Mouse (Mus musculus): Measurements from ENCODE around the gene Ccdc33. TPM values are rescaled to one million over a fixed set of nuclear protein-coding genes. Genes with fewer than 3 reads are reported as not detected.

Ccdc33 gene
- total RNA-seq (2017): not detected in 2 replicates

DNA sequence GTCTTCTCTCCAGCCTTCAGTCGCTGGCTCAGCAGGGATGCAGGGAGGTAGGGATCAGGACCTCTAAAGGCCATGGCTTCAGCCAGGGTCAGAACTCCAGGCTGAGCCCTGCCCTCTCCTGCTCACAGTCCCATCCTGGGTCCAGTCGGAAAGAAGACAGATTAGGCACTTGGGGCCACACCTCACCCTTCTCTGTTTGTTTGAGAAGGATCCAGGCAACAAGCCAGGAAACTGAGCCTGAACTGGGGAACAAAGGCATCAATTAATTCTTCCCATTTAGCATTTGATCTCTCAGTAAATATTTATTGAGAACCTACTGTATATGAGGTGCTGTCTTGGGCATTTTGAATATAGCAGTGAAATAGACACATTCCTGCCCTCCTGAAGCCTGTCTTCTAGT, at the start of gene Ccdc33:
Gene Ccdc33, minus strand, starts transcription at position 153 of the 400 bp plus-strand sequence.
- ATAC-seq (replicated peaks in 1 of 2; ENCODE audit: insufficient read depth in 1 of 2, low FRiP score in 2 of 2, low TSS enrichment in 1 of 2, low read depth in 1 of 2, poor library complexity in 2 of 2, severe bottlenecking in 2 of 2): no peak

DNA sequence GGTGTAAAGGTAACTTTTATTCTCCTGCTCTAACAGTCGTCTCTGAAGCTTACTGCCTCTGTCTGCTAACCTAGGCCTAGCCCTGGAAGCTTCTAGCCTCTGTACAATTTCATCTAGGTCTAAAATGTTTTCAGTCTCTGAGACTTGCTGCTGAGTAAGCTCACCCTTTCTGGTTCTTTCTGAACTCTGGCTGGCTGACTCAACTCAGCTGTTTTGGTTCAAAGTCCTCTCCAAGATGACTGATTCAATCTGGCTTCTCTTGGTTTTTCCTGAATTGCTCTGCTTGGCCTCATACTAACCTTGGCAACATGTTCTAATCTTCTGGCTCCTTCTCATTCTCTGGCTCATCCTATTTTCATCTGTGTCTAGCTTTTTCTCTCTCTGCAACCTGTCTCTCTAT, 47.2 kb upstream of the Ccdc33 start:
- no peak for ATAC-seq (replicated peaks in 1 of 2; ENCODE audit: insufficient read depth in 1 of 2, low FRiP score in 2 of 2, low TSS enrichment in 1 of 2, low read depth in 1 of 2, poor library complexity in 2 of 2, severe bottlenecking in 2 of 2)

DNA sequence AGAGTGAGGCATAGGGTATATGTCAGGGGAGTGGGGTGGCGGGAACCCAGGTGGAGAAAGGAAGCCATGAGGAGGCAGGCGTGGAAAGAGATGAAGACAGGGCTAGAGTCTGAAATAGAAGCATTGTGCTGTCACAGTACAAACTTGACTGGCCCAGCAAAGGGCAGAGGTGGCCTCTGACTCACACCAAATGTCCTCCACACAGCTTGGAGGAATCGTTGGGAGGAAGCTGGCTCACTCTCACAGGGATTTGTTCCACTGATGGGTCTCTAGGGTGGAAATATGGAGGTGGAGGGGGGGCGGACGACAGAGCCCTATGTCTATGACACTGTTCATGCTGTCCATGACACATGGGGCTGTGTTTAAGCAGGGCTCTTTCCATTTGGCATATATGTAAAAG, 44.5 kb upstream of the Ccdc33 start:
- ATAC-seq (replicated peaks in 1 of 2; ENCODE audit: insufficient read depth in 1 of 2, low FRiP score in 2 of 2, low TSS enrichment in 1 of 2, low read depth in 1 of 2, poor library complexity in 2 of 2, severe bottlenecking in 2 of 2): no peak

DNA sequence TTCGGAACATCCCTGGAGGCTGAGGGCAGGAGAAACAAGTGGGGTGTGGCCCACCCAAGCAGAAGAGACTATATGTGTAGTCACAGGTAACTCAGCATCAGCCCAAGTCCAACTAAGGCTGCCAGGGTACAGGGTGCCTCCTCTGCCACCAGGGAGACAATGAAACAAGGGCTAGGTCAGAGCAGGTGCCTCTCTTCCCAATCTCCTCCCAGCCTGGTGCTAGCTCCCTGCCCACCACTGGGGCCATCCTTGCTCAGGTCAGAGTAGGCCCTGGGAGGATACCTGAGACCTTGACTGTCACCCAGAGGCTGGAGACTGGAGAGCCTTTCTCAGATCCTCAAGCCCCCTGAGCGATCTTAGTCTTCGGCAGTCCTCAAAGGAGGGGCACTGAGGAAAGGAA, 43.5 kb upstream of the Ccdc33 start:
- ATAC-seq (replicated peaks in 1 of 2; ENCODE audit: insufficient read depth in 1 of 2, low FRiP score in 2 of 2, low TSS enrichment in 1 of 2, low read depth in 1 of 2, poor library complexity in 2 of 2, severe bottlenecking in 2 of 2): no peak

DNA sequence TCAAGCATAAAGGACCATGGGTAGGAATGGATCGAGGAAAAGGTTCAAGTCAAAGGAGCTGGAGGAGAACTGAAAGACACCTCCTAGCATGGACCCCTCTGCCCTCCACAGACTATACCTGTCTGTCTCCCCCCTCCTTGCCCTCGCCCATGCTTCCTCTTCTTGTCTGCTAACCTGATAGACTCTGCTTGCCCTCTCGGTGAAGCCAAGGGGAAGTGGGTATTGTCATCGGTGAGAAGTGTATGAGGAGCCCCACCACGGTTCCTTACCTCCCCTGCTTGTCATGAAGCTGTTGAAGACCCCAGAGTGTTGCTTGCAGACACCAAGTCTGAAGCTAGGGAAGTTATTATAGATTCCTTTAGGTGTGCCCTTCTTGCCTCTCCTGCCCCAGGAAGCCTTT, 41.7 kb upstream of the Ccdc33 start:
- peak; percentile 21 to 33; a peak in 2 of 4 replicates for ATAC-seq (replicated peaks in 1 of 2; ENCODE audit: insufficient read depth in 1 of 2, low FRiP score in 2 of 2, low TSS enrichment in 1 of 2, low read depth in 1 of 2, poor library complexity in 2 of 2, severe bottlenecking in 2 of 2)

DNA sequence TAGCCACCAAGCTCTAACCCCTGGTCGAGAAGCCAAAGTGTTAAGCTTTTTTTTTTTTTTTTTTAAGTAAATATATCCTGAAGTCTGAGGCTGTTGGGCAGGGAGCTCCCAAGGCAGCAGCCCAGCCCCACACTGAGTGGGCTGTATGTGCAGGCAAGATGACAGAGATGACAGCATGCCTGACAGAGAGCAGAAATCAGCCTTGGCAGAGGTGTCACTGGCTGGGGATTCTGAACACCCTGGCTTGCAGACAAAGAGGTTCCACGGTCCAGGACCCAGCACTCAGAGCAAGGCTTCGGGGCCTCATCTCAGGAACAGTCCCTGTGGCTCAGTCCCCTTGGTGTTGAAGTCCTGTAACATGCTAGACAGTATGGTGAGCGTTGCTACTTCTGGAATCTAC, 41.2 kb upstream of the Ccdc33 start:
- 0 out of 4 replicates have a peak, but pooled peaks of 1 of the 2 experiments have one; percentile 9 for ATAC-seq (replicated peaks in 1 of 2; ENCODE audit: insufficient read depth in 1 of 2, low FRiP score in 2 of 2, low TSS enrichment in 1 of 2, low read depth in 1 of 2, poor library complexity in 2 of 2, severe bottlenecking in 2 of 2)

DNA sequence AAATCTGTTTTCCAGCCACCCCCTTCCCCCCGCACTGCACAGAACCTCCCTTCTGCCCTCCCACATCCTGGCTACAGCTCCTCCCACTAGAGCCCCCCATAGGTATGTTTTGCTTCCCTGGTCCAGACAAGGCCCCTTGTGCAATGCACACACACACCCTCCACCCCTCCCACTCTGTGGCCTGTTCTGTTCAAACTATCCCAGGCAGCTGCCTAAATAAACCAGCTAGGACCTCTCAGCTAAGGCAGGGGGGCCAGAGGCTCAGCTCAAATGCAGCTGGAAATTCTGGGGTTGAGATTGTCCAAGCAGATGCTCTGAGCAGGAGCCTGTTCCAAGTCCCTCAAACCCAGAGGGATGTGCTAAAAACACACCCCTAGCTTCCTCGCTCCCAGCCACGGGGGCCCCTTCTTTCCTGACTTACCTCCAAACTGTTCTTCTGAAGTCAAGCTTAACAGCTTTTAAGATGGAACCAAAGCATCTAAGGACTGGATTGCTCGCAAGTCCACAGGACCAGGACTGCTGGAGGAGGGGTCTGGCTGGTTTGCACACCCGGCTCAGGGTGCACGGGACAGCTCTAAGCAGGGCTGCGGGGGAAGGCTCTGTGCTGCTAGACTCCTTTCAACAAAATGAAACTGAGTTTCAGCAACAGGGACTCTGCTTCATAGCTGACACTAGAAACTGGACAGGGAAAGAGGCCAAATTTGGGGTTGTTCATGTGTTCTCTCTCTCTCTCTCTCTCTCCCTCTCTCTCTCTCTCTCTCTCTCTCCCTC, 40.1 kb upstream of the Ccdc33 start:
- ATAC-seq (replicated peaks in 1 of 2; ENCODE audit: insufficient read depth in 1 of 2, low FRiP score in 2 of 2, low TSS enrichment in 1 of 2, low read depth in 1 of 2, poor library complexity in 2 of 2, severe bottlenecking in 2 of 2): no peak

DNA sequence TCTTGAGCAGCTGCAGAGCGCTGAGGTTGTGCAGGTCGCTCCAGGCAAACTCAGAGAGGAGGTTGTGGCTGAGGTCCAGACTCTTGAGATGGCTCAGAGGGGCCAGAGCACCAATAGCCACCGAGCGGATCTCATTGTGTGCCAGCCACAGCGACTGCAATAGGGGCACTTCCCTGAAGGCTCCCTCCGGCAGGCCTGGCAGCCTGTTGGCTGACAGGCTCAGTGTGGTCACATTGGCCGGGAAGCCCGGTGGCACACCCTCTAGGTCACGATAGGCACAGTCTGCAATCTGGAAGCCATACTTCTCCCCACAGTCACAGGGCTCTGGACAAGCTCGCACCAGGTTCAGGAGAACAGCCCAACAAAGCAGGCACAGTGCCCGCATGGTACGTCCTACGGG, 39.2 kb upstream of the Ccdc33 start:
- no peak for ATAC-seq (replicated peaks in 1 of 2; ENCODE audit: insufficient read depth in 1 of 2, low FRiP score in 2 of 2, low TSS enrichment in 1 of 2, low read depth in 1 of 2, poor library complexity in 2 of 2, severe bottlenecking in 2 of 2)

DNA sequence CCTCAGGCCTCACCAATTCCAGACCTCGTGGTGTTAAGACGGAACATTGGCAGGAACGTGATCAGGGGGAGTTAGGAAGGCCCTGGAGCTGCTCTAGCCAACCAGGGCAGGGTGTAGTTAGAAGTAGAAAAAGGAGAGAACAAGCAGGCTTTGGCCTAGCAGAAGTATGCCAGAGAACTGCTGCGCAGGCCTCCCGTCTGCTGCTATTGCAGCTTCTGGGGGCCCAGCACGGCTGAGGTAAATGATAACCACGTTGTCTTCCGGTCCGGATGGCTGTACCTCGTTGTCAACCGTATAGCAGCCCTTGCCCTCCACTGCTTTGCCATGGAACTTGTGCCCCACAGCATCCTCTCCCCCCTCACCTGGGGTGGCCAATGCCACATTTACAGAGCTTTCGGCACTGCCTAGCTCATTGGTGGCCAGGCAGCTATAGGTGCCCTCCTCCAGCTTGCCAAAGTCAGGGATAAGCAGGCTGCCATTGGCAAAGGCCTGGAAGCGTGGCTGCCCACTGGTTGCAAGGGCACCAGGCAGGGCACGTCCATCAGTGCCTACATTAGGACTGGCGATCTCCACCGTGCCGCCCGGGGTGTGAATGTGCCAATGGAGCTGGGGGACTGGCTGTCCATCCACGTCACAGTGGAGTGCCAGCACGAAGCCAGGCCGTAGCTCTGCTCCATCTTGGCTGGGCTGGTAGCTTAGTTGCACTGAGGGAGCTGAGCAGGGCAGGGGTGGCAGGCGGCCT, 38.4 kb upstream of the Ccdc33 start:
- ATAC-seq (replicated peaks in 1 of 2; ENCODE audit: insufficient read depth in 1 of 2, low FRiP score in 2 of 2, low TSS enrichment in 1 of 2, low read depth in 1 of 2, poor library complexity in 2 of 2, severe bottlenecking in 2 of 2): no peak

DNA sequence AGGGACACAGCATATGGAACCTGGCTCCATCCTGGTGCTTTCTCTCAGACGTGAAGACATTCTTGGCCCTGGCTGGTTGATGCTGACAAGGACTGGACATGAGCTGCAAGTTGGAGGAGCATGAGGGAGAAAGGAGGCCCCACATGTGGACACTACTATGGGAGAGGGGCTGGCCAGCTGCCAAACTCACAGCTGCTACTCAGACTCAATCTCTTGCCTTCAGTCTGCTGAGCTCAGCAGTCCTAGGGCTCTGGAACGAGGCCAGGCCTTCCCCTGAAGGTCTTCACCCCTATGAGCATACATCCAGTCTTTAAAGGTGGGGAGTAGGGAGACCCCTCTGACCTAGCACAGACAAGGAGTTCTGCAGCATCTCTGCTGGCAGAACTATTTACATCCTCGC, 36.7 kb upstream of the Ccdc33 start:
- ATAC-seq (replicated peaks in 1 of 2; ENCODE audit: insufficient read depth in 1 of 2, low FRiP score in 2 of 2, low TSS enrichment in 1 of 2, low read depth in 1 of 2, poor library complexity in 2 of 2, severe bottlenecking in 2 of 2): no peak

DNA sequence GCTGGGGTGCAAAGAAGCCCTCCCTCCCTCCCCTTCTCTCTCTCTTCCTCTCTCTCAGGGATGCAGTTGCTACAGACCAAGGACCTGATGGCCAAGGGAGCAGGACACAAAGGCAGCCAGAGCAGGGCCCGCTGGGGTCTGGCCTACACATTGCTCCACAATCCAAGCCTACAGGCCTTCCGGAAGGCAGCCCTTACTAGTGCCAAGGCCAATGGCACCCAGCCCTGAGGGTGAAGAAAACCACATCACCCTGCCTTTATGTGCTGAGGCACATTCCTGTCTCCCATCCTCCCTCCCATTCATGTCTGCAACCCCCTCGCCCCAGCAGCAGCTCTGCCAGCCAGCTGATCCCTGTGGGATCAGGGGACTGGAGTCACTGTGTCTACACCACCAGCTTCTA, 34.5 kb upstream of the Ccdc33 start:
- no peak for ATAC-seq (replicated peaks in 1 of 2; ENCODE audit: insufficient read depth in 1 of 2, low FRiP score in 2 of 2, low TSS enrichment in 1 of 2, low read depth in 1 of 2, poor library complexity in 2 of 2, severe bottlenecking in 2 of 2)

DNA sequence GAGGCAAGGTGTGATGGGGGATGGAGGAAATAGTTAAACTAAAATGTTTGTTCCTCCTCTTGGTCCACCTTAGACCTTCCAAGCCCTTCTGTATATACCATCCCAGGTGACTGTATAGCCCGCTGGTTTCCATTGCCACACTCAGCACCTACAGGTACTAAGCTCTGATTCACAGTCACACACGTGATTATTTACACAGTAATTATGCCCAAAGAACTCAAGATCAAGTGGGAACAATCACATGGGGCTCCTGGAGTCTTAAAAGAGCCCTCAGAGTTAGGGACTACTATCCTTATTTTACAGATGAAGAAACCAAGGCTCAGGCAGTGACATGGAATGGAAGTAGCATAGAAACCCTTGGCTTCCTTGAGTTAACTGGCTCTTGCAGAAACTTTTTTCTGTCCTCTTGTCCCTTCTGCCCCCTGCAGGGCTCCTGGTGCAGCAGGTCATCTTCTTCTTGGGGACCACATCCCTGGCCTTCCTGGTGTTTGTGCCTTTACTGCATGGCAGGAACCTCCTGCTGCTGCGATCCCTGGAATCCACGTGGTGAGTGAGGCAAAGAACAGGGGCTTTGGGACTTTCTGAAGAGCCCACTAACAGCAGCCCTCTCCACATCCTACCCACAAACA, 32.2 kb upstream of the Ccdc33 start:
- ATAC-seq (replicated peaks in 1 of 2; ENCODE audit: insufficient read depth in 1 of 2, low FRiP score in 2 of 2, low TSS enrichment in 1 of 2, low read depth in 1 of 2, poor library complexity in 2 of 2, severe bottlenecking in 2 of 2): no peak

DNA sequence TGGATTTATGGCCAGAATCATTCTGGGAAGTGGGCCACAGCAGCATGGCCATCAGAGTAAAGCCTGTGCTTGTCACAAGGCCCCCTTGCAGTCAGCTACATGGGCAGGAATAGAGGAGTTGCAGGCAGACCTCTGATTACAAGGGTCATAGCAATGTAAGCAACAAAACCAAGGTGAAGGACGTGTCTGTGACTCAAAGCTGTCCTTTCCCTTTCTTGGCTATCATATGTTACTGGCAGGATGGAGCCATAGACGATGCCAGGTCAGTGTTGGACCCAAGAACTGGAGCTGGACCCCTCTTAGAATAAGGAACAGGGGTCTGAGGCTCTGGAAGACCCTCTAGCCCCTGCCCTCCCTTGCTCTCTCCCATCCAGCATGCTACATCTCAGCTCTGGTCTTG, 30.2 kb upstream of the Ccdc33 start:
- no peak for ATAC-seq (replicated peaks in 1 of 2; ENCODE audit: insufficient read depth in 1 of 2, low FRiP score in 2 of 2, low TSS enrichment in 1 of 2, low read depth in 1 of 2, poor library complexity in 2 of 2, severe bottlenecking in 2 of 2)

DNA sequence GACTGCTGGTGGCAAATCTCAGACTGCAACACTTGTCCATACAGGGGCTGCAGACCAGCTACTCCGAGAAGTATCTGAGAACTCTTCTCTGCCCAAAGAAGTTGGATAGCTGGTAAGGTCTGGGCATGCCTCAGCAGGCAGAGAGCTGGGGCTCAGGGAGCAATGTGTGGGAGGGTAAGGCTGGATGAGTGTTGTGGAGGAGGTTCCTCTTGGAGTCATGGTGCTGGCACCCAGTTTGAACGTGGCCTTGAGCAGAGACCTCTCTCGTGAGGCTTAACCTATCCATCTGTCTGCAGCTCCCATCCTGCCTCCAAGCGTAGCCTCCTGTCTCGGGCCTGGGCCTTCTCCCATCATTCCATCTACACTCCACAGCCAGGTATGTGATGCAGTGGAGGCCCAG, 26.8 kb upstream of the Ccdc33 start:
- no peak for ATAC-seq (replicated peaks in 1 of 2; ENCODE audit: insufficient read depth in 1 of 2, low FRiP score in 2 of 2, low TSS enrichment in 1 of 2, low read depth in 1 of 2, poor library complexity in 2 of 2, severe bottlenecking in 2 of 2)

DNA sequence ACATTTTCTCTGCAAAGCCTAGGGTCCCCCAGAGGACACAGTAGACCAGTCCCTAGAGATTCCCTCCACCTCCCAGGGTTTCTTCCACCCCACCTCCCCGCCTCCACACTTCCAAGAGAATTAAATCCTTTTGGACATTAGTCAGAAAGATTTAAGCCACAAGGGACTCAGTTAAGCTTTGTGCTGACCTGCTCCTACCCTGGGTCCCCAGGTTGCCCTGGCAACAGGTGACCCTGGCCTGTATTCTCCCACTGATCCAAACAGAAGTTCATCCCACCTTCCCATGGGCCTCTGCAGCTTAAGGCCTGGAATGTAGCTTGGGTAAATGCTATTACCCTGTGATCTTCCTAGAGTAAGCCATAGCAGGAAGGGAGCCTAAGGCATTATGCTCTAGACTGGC, 26.0 kb upstream of the Ccdc33 start:
- no peak for ATAC-seq (replicated peaks in 1 of 2; ENCODE audit: insufficient read depth in 1 of 2, low FRiP score in 2 of 2, low TSS enrichment in 1 of 2, low read depth in 1 of 2, poor library complexity in 2 of 2, severe bottlenecking in 2 of 2)

DNA sequence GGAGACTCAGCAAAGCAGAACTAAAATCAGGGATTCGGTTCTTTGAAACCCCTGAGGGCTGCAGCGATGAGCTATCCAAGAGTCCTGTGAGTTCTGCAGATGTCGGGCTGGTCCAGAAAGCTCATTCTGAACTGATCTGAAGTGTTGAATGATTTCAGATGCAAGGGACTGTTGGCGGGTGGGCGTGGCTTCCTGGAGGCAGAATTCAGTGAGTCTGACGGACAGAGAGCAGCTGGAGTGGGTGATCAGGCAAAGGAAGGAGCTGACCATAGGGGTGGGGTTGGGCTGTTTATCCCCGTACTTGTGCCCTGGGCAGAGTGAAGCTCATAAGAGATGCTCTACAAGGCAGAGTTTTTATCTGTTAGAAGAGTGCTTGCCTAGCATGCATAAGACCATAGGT, 24.8 kb upstream of the Ccdc33 start:
- ATAC-seq (replicated peaks in 1 of 2; ENCODE audit: insufficient read depth in 1 of 2, low FRiP score in 2 of 2, low TSS enrichment in 1 of 2, low read depth in 1 of 2, poor library complexity in 2 of 2, severe bottlenecking in 2 of 2): no peak

DNA sequence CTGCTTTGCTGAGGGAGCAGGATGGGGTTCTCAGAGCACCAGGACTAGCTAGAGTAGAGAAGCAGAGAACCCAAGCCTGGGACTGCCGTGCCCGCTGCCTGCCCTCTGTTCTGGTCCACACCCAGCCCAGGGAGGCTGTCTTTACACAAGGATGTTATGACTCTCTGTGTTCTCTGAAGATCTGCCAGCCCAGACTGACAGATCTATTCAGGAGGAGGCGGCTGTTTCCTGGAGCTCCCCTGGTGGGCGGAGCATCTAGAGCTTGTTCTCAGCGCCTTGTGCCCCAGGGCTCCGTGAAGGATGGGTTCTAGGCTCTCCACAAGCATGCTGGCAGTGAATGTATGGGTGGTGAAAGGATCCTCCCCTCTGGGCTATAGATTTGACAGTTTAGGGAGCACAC, 21.3 kb upstream of the Ccdc33 start:
- no peak for ATAC-seq (replicated peaks in 1 of 2; ENCODE audit: insufficient read depth in 1 of 2, low FRiP score in 2 of 2, low TSS enrichment in 1 of 2, low read depth in 1 of 2, poor library complexity in 2 of 2, severe bottlenecking in 2 of 2)

DNA sequence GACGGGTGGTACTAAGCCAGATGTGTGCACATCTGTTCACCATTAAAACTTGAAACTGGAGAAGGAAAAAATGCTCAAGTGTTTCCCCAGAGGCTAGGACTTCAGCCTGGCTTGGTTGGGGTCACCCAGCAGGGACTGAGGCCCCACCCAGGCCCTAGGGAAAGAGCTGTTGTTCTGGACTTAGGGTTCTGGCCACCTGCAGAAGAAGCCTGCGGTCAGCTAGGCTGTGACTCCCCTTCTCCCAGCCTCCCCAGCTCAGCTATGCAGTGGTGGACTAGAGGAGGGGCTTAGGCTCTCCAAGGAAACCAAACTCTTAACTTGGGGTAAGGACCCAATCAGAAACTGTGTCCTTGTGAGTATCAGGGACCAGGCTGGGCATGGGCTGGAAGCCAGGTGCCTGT, 17.3 kb upstream of the Ccdc33 start:
- ATAC-seq (replicated peaks in 1 of 2; ENCODE audit: insufficient read depth in 1 of 2, low FRiP score in 2 of 2, low TSS enrichment in 1 of 2, low read depth in 1 of 2, poor library complexity in 2 of 2, severe bottlenecking in 2 of 2): no peak
